Mouse (Mus musculus): ENCODE measurements around the gene Hist1h4b.

The Hist1h4b gene

DNA sequence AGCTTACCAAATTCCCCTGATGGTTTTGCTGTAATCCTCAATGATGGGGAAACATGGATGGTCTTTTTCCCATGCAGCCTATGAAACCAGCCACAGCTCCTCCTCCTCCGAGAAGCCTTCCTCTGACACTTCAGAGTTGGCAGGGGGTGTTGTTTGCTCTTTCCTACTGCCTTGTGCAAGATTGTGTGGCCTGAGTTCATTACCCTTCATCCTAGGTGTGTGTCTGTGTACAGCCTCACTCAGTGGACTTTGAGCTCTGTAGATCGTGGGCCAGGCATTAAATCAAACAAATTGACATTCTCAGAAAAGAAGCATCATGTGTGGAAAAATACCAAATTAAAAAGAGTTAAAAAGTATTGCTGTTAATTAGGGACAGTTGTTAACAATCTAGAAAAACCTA lies 47.7 kb downstream of the Hist1h4b start:
- DNase-seq (ENCODE audit: low spot score): no peak

DNA sequence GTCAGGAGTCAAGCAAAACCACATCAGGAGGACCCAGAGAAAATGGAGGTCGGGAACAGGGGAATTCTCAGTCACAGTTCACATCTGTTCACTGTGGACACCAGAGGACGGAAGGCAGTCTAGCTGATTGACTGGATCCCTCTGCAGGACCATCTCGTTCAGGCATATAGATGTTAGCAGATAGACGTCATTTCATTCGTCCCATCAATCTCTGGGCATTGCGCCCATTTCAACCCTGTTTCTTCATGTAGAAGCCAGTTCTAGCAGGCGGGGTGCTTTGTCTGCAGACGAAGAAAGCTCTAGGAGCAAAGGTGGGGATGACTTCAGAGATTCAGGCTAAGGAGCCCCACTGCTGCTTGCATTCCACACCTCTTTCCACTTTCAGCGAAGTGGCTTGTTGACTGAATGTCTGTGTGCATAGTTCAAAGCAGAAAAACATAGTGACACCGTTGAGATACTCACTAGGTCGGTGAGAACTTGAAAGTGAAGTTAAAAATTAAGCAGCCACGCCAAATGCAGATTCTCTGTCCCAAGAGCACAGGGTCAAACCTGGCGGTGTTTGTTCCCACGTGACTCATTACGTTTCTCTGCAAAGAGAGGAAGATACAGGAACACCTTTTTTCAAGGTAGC lies 49.7 kb downstream of the Hist1h4b start, which contains the start of gene Slc17a2:
TSS of gene Slc17a2 (plus strand) at position 572 of the 631 bp plus-strand sequence.
- no peak for DNase-seq (ENCODE audit: low spot score)

All from c-Kit-positive CD71-positive TER-119-positive erythroid progenitor cells, embryonic 14.5 days (primary cell).